Mouse (Mus musculus) left cerebral cortex, adult 2 months (tissue): ENCODE measurements around the gene Tcl1b1. TPM values are rescaled to one million over a fixed set of nuclear protein-coding genes. Genes with fewer than 3 reads are reported as not detected.
"Not testable (repeated sequence)": the region's sequence is repeated elsewhere in the genome, so short reads cannot be mapped to it uniquely, and the experiment has no call there.

Experiments
- DNase-seq, 2 experiments: peaks; one replicate each; pipeline ENCODE4 v3.0.0; 2021 to 2022; ENCODE audit warnings: low spot score in 2 of 2, mixed read lengths in 1 of 2; ENCODE audit errors: extremely low spot score in 1 of 2
- H3K27ac ChIP-seq: fragments of 200-600 bp; 2 replicates; pipeline ENCODE4 v1.8.1; 2022
- H3K4me3 ChIP-seq: fragments of 200-600 bp; 2 replicates; pipeline ENCODE4 v1.8.1; 2022
- CTCF ChIP-seq: fragments of 200-600 bp; IDR thresholded peaks from 2 replicates; pipeline ENCODE4 v1.8.1; 2022; ENCODE audit warnings: antibody characterized with exemption, mild to moderate bottlenecking, moderate library complexity
- intact Hi-C: fragments of 180-260 bp; cut with DNase I; formaldehyde crosslinking; loops from one replicate; pipeline ENCODE4 v1.15.1; 2025
- long read RNA-seq, 2 experiments: library from polyadenylated mRNA; stranded (forward); transcript quantifications; one replicate each; pipeline ENCODE4 v2.0.0; 2021; ENCODE audit warnings: borderline mapping rate in 2 of 2
- total RNA-seq, 2 experiments: library from RNA; stranded (reverse); gene quantifications; 2 replicates each; pipeline ENCODE4 v1.2.3; 2021

Tcl1b1 gene
- not detected for total RNA-seq
- long read RNA-seq, experiment 1: 0 reads
- long read RNA-seq, experiment 2: 0 reads

DNA sequence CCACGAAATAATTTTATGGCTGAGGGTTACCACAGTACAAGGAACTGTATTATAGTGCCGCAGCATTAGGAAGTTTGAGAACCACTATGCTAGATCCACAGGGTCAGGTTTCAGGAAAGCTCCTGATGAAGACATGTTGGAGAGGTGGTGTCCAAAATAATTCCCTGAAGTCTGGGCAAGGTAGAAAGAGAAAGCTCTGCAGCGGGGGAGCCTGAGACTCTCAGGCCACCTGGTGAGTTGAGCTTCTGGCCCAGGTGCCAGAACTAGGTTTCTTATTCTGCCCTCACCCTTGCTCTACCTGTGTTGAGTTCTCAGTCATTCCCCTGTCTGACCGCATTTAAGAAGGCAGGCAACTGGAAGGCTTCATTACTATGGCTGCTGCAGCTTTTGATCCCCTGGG, at the start of gene Tcl1b1:
Gene Tcl1b1, plus strand, starts transcription at position 301 of the 400 bp plus-strand sequence.
- Histone ChIP-seq H3K4me3 (no peak within 1 kb of the TSS), H3K27ac (no peak within 1 kb of the TSS)
- no peak for DNase-seq
- intact Hi-C loops: no loop called here
- no peak for TF ChIP-seq CTCF

DNA sequence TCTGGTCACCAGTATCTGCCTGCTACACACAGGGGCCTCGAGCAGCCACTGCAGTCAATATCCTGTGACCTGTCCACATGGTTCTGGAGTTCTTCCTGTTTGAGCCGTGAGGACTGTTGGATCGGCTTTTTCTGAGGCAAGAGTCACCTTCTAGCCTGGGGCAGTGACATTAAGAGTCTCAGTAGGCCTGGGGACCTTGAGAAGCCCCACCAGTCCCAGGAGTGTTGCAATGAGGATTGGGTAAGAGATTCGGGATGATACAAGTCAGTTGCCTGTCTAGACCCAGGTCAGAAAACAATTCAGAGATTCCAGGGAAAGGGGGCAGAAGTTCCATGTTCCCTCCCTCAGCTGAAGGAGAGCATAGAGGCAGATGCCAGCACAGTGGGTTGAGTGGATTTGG, 49.7 kb upstream of the Tcl1b1 start:
- no peak for TF ChIP-seq CTCF
- no peak for DNase-seq
- Histone ChIP-seq H3K4me3 (no peak overlapping the region), H3K27ac (no peak overlapping the region)
- intact Hi-C loops: no loop called here

GRCm38 (mm10) chr12:105112321-105112988, 47.0 kb upstream of the Tcl1b1 start:
- DNase-seq: no peak
- Histone ChIP-seq H3K27ac (no peak overlapping the region), H3K4me3 (no peak overlapping the region)
- intact Hi-C loops: no loop called here
- no peak for TF ChIP-seq CTCF

DNA sequence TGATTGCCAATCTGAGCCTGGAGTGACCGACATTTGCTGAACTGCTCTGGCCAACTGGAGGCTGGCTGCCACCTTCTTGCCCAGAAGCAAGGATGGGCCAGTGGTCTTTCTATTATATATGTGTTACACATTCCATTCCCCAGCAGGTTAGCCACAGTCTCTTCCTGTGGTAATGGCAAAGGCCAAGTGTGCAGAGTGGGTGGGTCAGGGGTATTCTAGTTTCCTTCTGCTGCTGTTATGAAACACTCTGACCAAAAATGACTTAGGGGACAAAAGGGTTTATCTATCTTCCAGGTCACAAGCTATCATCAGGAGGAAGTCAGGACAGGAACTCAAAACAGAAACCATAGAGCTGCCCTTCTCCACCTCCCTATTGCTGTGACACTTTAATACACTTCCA, 42.8 kb upstream of the Tcl1b1 start:
- Histone ChIP-seq H3K27ac (no peak overlapping the region), H3K4me3 (no peak overlapping the region)
- no peak for TF ChIP-seq CTCF
- no peak for DNase-seq
- intact Hi-C loops: no loop called here

GRCm38 (mm10) chr12:105125362-105125761, 34.1 kb upstream of the Tcl1b1 start:
- Histone ChIP-seq H3K27ac (no peak overlapping the region), H3K4me3 (no peak overlapping the region)
- intact Hi-C loops: no loop called here
- DNase-seq: no peak
- TF ChIP-seq CTCF: no peak

- H3K27ac ChIP-seq: no peak overlapping the region
- DNase-seq: no peak
- H3K4me3 ChIP-seq: no peak overlapping the region
- no peak for TF ChIP-seq CTCF
- intact Hi-C loops: no loop called here
Measured at GRCm38 (mm10) chr12:105126516-105126915, 33.0 kb upstream of the Tcl1b1 start.

DNA sequence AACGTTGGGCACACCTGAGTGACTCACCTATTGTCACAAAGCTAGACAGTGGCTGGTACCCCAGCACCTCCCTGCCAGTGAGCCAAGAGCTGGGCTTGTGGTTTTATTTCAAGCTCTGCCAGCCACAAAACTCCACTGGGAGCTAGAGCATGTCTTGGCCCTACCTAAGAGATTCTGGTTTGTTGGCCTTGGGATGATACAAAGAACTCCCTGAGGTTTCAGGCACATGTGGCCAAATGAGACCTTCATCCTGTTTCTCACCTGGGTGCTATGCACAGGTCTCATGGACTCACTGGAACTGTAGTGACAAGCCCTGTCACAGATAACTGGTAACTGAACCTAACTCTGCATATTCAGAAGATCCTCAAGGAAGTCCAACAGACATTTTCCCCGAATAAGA, 31.9 kb upstream of the Tcl1b1 start:
- intact Hi-C loops: no loop called here
- no peak for DNase-seq
- no peak overlapping the region for H3K4me3 ChIP-seq
- no peak for TF ChIP-seq CTCF
- H3K27ac ChIP-seq: no peak overlapping the region

DNA sequence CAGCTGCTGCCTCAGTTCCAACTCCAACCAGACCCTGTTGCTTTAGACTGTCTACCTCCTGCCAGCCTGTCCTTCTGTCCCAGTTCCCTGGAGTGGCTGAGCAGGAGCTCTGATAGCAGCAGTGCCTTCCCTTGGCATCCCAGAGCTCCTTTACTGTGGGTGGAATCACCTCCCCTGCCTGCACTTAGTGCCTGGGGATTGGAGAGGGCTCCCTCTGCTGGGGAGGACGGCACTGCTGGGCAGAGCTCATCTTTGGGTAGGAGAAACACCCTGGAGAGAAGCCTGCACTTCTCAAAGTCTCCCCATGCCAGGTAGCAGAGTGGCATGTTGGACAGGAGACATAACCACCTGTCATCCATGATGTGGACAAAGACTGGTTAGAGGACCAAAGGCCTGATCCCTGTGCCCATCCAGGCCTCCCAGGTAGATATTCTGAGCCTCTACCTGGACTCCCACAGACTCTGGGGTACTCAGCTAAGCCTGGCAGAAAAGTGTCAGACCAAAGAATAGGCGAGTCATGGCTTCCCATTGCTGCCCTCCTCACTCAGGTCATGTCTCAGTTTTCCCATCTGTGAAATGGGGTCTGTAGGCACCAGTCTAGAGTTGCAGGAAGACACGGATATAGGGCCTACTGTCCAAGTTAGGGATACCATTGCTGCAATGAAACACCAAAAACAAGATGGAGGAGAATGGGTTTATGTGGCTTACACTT, 29.8 kb upstream of the Tcl1b1 start:
- DNase-seq, H3K27ac ChIP-seq, intact Hi-C loops: not testable (repeated sequence)

DNA sequence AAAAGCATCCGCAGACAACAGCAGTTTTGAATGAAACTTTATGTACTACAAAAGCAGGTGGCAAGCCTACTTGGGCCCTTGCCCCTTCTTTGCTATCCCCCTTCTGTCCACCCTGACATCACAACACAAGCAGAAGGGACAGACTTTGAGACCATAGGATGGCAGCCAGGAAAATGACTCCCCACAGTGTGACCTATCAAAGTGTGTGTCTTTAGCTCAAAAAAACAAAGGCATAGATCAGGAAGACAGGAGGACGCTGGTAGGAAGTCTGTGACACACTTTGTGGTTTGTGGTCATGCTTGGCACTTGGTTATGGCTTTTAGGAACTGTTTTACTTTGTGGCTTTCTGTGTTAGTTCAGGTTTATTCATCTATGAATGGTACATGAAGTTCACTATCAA, 25.3 kb upstream of the Tcl1b1 start:
- intact Hi-C loops, DNase-seq, H3K4me3 ChIP-seq, H3K27ac ChIP-seq: not testable (repeated sequence)

More for the DNA sequence above, 29.8 kb upstream of the Tcl1b1 start:
- not testable (repeated sequence) for H3K4me3 ChIP-seq

DNA sequence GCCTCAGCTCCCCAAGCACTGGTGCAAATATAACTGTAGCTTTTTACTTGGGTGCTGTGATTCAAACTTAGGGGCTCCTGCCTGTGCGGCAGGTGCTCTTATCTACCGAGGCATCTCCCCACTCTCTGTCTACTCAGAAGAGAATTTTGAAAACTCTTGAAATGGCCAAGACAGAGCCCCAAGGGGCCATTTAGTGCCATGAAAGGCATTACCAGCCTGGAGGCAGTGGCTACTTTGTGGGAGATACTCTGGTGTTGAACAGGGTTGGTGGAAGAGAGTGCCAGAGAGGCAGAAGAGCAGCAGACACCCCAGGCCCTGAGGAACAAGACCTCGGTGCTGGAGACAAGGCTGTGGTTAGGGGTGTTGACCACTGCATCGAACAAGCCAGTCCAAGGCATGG, 24.7 kb upstream of the Tcl1b1 start:
- H3K4me3 ChIP-seq, DNase-seq, intact Hi-C loops, H3K27ac ChIP-seq: not testable (repeated sequence)

DNA sequence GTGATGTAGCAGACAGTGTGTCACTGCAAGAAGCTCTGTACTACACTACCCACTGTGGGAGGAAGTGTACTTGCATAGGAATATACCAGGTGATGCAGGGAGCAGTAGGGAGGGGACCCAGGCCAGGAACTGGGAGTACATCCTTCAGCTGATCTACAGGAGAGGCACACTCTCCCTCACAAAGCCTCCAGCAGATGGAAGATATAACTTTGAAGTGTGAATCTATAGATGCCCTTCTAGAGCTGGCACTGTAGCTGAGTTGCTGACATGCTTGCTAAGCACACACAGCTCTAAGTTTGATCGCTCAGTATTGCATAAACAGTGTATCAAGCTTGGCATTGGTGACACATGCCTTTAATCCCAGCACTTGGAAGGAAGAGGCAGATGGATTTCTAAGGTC, 21.8 kb upstream of the Tcl1b1 start:
- intact Hi-C loops, H3K27ac ChIP-seq, H3K4me3 ChIP-seq, DNase-seq: not testable (repeated sequence)

GRCm38 (mm10) chr12:105143096-105143495, 16.4 kb upstream of the Tcl1b1 start:
- TF ChIP-seq CTCF: no peak
- H3K4me3 ChIP-seq: no peak overlapping the region
- intact Hi-C loops: no loop called here
- DNase-seq: no peak
- H3K27ac ChIP-seq: no peak overlapping the region

GRCm38 (mm10) chr12:105144928-105145327, 14.6 kb upstream of the Tcl1b1 start:
- H3K4me3 ChIP-seq, H3K27ac ChIP-seq, DNase-seq, intact Hi-C loops: not testable (repeated sequence)
